8 mouse cellular contexts compared by ENCODE assay signal in genomic region chr1:172126376-172127347, GRCm38 (mm10). TPM values are rescaled to one million over a fixed set of nuclear protein-coding genes. Genes with fewer than 3 reads are reported as not detected.
A peak's percentile ranks its signal among the peaks of the same experiment; 100 is the strongest.
DNase-seq lines count a peak whose midpoint lies in the region; ATAC-seq lines count a peak whose summit lies in the region.

TSS of gene Pex19 (plus strand) at chr1:172126755.

- no peaks in the 10 kb centered on the region for H3K27me3 ChIP-seq in embryonic facial prominence, embryonic 11.5 days (ENCODE audit: control insufficient read depth, insufficient read depth, low read length)
- no peaks in the 10 kb centered on the region for H3K27me3 ChIP-seq in midbrain, embryonic 11.5 days (ENCODE audit: control insufficient read depth, insufficient read depth, low read length)

- no peak within 1 kb of the TSS for H3K27ac ChIP-seq in embryonic facial prominence, embryonic 11.5 days (replicated peaks; ENCODE audit: low read depth, low read length)
- no peak within 1 kb of the TSS for H3K27ac ChIP-seq in midbrain, embryonic 11.5 days (ENCODE audit: low read depth, low read length)

- whole genome bisulfite sequencing in embryonic facial prominence, embryonic 11.5 days = under 1% methylated on average over 42 of the region's 42 CpGs
- 2% methylated on average over 42 of the region's 42 CpGs for WGBS in midbrain, embryonic 11.5 days

- peak within 1 kb of the TSS; percentile 58 for H3K4me2 ChIP-seq in embryonic facial prominence, embryonic 11.5 days (ENCODE audit: low read depth, low read length)
- H3K4me2 ChIP-seq in midbrain, embryonic 11.5 days = peak within 1 kb of the TSS; percentile 67

- H3K4me1 ChIP-seq in embryonic facial prominence, embryonic 11.5 days (ENCODE audit: control insufficient read depth, insufficient read depth, low read length) = no peaks in the 10 kb centered on the region; the same call in 1 of the 2 replicates
- peaks cover 10% of the 10 kb centered on the region for H3K4me1 ChIP-seq in midbrain, embryonic 11.5 days (ENCODE audit: control insufficient read depth, insufficient read depth, low read length)

- ATAC-seq in embryonic facial prominence, embryonic 11.5 days (replicated peaks; ENCODE audit: insufficient number of reproducible peaks, low FRiP score, low TSS enrichment, low read depth) = peak; percentile 91
- ATAC-seq in granulocyte monocyte progenitor cell, adult 5-6 weeks (replicated peaks; ENCODE audit: poor library complexity, severe bottlenecking) = peak; percentile 97
- ATAC-seq in midbrain, embryonic 11.5 days (ENCODE audit: low FRiP score) = peak; percentile 98

- peaks cover 8% of the 10 kb centered on the region for H3K36me3 ChIP-seq in embryonic facial prominence, embryonic 11.5 days (replicated peaks; ENCODE audit: control insufficient read depth, insufficient read depth, low read depth, low read length)
- H3K36me3 ChIP-seq in midbrain, embryonic 11.5 days (ENCODE audit: control insufficient read depth, insufficient read depth, low read length) = peaks cover 15% of the 10 kb centered on the region

- peak within 1 kb of the TSS; percentile 64 for H3K4me3 ChIP-seq in embryonic facial prominence, embryonic 11.5 days (ENCODE audit: low read depth, low read length)
- peak within 1 kb of the TSS; percentile 81 for H3K4me3 ChIP-seq in midbrain, embryonic 11.5 days (ENCODE audit: low read depth, low read length)

- peak; percentile 95 for DNase-seq in 3T3-L1 (ENCODE audit: low read depth, low spot score)
- DNase-seq in adrenal gland, postnatal 25 days = peak; percentile 81
- peak; percentile 96 for DNase-seq in embryonic facial prominence, embryonic 11.5 days (ENCODE audit: low spot score)
- peak; percentile 66 for DNase-seq in kidney, adult 11 months
- peak; percentile 87 for DNase-seq in left cerebral cortex, postnatal 4 days
- DNase-seq in midbrain, embryonic 11.5 days (ENCODE audit: low spot score, missing footprints) = peak; percentile 99
- peak; percentile 84 for DNase-seq in skeletal muscle tissue, adult 2 months (ENCODE audit: low read depth, low spot score)

- H3K9me3 ChIP-seq in embryonic facial prominence, embryonic 11.5 days (replicated peaks; ENCODE audit: control insufficient read depth, low read length) = no peaks in the 10 kb centered on the region
- no peaks in the 10 kb centered on the region for H3K9me3 ChIP-seq in midbrain, embryonic 11.5 days (ENCODE audit: control insufficient read depth, low read length)

- intact Hi-C loops in left cerebral cortex, postnatal 4 days (cut with DNase I) = loop anchor here (10.0 kb wide), 1 partner anchor 188 kb away; no protein-coding TSS in a partner anchor

- peak within 1 kb of the TSS; percentile 78 for H3K9ac ChIP-seq in embryonic facial prominence, embryonic 11.5 days (replicated peaks; ENCODE audit: low read length)
- peak within 1 kb of the TSS; percentile 84 for H3K9ac ChIP-seq in midbrain, embryonic 11.5 days (ENCODE audit: low read length)

RNA-seq across cellular contexts. Expression of gene Pex19, which starts in this region (rescaled TPM):
- 106 and 158 TPM in 2 replicates for total RNA-seq in adrenal gland, postnatal 25 days (2021)
- 153 and 155 TPM in 2 replicates for polyA plus RNA-seq in embryonic facial prominence, embryonic 11.5 days (2014; fragmentation: Nextera tagmentation; extraction: Ambion mirVana)
- total RNA-seq in granulocyte monocyte progenitor cell, adult 5-6 weeks (2014; fragmentation: Nextera tagmentation) = 28.3 and 40.3 TPM in 2 replicates
- 35.8 and 47.3 TPM in 2 replicates for total RNA-seq in granulocyte monocyte progenitor cell, adult 5-6 weeks (2017)
- 10 to 100 TPM; 73.9 to 84.3 TPM for total RNA-seq in left cerebral cortex, postnatal 4 days (2021)
- 152 and 153 TPM in 2 replicates for polyA plus RNA-seq in midbrain, embryonic 11.5 days (2014; fragmentation: Nextera tagmentation; extraction: Ambion mirVana)
